ENCODE assay signal across 8 mouse cellular contexts in the genomic region with DNA sequence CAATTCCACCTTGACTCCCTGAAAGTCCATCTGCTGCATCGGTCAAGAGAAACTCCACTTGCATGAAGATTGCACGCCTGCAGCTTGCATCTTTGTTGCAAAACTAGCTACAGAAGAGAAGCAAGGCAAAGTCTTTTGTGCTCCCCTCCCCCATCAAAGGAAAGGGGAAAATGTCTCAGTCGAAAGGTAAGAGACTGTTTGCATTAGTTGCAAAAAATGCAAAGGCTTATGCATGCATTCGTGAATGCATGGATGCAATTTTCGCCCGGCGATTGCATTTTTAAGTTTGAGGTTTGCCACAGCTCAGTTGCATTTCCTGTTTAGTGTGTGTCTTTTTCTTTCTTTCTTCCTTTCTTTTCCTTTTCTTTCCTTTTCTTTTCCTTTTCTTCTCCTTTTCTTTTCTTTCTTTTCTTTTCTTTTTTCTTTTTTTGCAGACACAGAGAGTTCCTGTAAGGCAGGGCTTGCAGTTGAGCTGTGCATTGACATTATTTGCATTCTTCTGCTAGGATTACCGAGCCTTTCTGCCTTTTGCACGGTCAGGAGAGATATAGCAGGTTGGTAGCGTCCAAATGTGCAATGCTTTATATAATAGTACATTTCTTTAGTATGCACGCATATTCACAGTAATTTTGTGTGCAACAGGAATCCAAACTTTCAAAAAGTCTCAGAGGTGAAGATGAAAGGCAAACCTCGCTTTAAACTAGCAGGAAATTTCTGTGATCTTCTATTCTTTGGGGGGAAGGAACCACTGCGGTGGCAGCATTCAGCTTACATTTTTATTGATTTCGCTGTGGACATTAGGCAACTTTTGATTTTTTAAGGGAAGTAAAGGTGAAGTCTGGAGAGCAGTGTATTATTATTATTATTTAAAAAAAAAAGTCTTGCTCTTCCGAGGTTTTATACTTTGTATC. TPM values are rescaled to one million over a fixed set of nuclear protein-coding genes. Genes with fewer than 3 reads are reported as not detected.
DNase-seq lines count a peak whose midpoint lies in the region; ATAC-seq and TF ChIP-seq lines count a peak whose summit lies in the region.

No protein-coding gene starts in this region.

- 7% methylated on average over 15 of the region's 15 CpGs for WGBS in liver, adult 2 months
- 12% methylated on average over 15 of the region's 15 CpGs for WGBS in embryonic facial prominence, embryonic 10.5 days

- H3K27me3 ChIP-seq in liver, adult 2 months (ENCODE audit: control insufficient read depth, insufficient read depth, low read length), result no peaks in the 10 kb centered on the region
- H3K27me3 ChIP-seq in embryonic facial prominence, embryonic 10.5 days (replicated peaks; ENCODE audit: low read depth, poor library complexity, severe bottlenecking), result peaks cover 17% of the 10 kb centered on the region
- no peaks in the 10 kb centered on the region for H3K27me3 ChIP-seq in myocyte (ENCODE audit: control insufficient read depth, insufficient read depth, insufficient read length)

- TF ChIP-seq POLR2A in liver, adult 2 months (IDR thresholded peaks at IDR 0.05; ENCODE audit: extremely low read depth, insufficient read depth, low read length), result no peak
- TF ChIP-seq POLR2A in myocyte (IDR thresholded peaks at IDR 0.05; ENCODE audit: insufficient read length, low read depth), result no peak

- no peak for TF ChIP-seq CTCF in liver, adult 2 months (IDR thresholded peaks at IDR 0.05; ENCODE audit: low read depth, low read length)

- peaks cover 4% of the 10 kb centered on the region; the same call in 1 of the 2 replicates for H3K4me1 ChIP-seq in liver, adult 2 months (ENCODE audit: control insufficient read depth, insufficient read depth, low read length)
- H3K4me1 ChIP-seq in embryonic facial prominence, embryonic 10.5 days, result peaks cover 39% of the 10 kb centered on the region

- H3K36me3 ChIP-seq in liver, adult 2 months (ENCODE audit: control insufficient read depth, insufficient read depth, low read length), result no peaks in the 10 kb centered on the region; the same call in 1 of the 2 replicates
- peaks cover 7% of the 10 kb centered on the region for H3K36me3 ChIP-seq in embryonic facial prominence, embryonic 10.5 days (replicated peaks)
- no peaks in the 10 kb centered on the region for H3K36me3 ChIP-seq in myocyte (ENCODE audit: control insufficient read depth, insufficient read depth)

- no peaks in the 10 kb centered on the region for H3K9me3 ChIP-seq in embryonic facial prominence, embryonic 10.5 days

- peak overlapping the region; percentile 95 for H3K4me2 ChIP-seq in myocyte (ENCODE audit: low read depth)

- peak overlapping the region; percentile 62 for H3K4me3 ChIP-seq in liver, adult 2 months (ENCODE audit: insufficient read depth, low read depth, low read length)
- H3K4me3 ChIP-seq in embryonic facial prominence, embryonic 10.5 days, result peak overlapping the region; percentile 74
- H3K4me3 ChIP-seq in myocyte, result peak overlapping the region; percentile 25

- H3ac ChIP-seq in myocyte (ENCODE audit: control insufficient read depth, insufficient read length), result no peak overlapping the region

- H3K9ac ChIP-seq in liver, adult 2 months (ENCODE audit: low read depth, low read length), result peak overlapping the region; percentile 9; the same call in 1 of the 2 replicates

- no peak overlapping the region for H3K27ac ChIP-seq in liver, adult 2 months (replicated peaks; ENCODE audit: insufficient read depth, low read depth, low read length)
- peak overlapping the region; percentile 88 for H3K27ac ChIP-seq in embryonic facial prominence, embryonic 10.5 days (replicated peaks)

- H3K79me2 ChIP-seq in liver, adult 2 months (ENCODE audit: control insufficient read depth, insufficient read depth, low read length), result no peaks in the 10 kb centered on the region; the same call in 1 of the 2 replicates
- no peaks in the 10 kb centered on the region for H3K79me2 ChIP-seq in myocyte (ENCODE audit: control insufficient read depth, insufficient read depth)

- peak; percentile 18 for ATAC-seq in inflammation-experienced regulatory T-cells, adult 6 months

- DNase-seq in liver, adult 2 months (ENCODE audit: extremely low read depth, low read depth, low spot score), result no peak
- no peak for DNase-seq in liver
- no peak for DNase-seq in embryonic facial prominence, embryonic 10.5 days (ENCODE audit: low spot score)
- DNase-seq in right cerebral cortex, postnatal 4 days, result no peak
- no peak for DNase-seq in urinary bladder, adult 2 months (ENCODE audit: low spot score)
- no peak for DNase-seq in layer of hippocampus, postnatal 36 days

TF ChIP-seq in myocyte, 11 proteins besides CTCF, POLR2A, EP300 and RAD21:
- TF ChIP-seq CEBPB (IDR thresholded peaks at IDR 0.05; ENCODE audit: insufficient read depth, poor library complexity, severe bottlenecking) (peak; percentile 17; the same call in 1 of the 2 replicates), SRF (IDR thresholded peaks at IDR 0.05; ENCODE audit: control insufficient read depth, insufficient read length, low read depth) (no peak), MYOD1 (IDR thresholded peaks at IDR 0.05; ENCODE audit: control insufficient read depth in 1 of 3, insufficient read length in 2 of 3, low read depth in 2 of 3) (no peak)

RNA-seq across cellular contexts. Expression of gene Map2k6, which starts 0.6 kb away (rescaled TPM):
- total RNA-seq in liver, adult 2 months (2014; rRNA removed), result 13.0 and 22.5 TPM in 2 replicates
- 2.0 and 2.8 TPM in 2 replicates for polyA plus RNA-seq in liver, adult 2 months (2012; rRNA removed)
- 43.9 and 46.4 TPM in 2 replicates for polyA plus RNA-seq in embryonic facial prominence, embryonic 10.5 days (2016; fragmentation: Nextera tagmentation; extraction: Ambion mirVana)
- polyA plus RNA-seq in inflammation-experienced regulatory T-cells, adult 6 months (2017; shearing (Covaris generic)), result 1 to 10 TPM; 6.1 to 8.3 (median 6.5) TPM
- 2.9 TPM for polyA plus RNA-seq in myocyte (2012; fragmentation: generic; extraction: Trizol)
- polyA plus RNA-seq in urinary bladder, adult 2 months (2012; rRNA removed), result 8.4 and 9.0 TPM in 2 replicates
- 10 to 100 TPM; 32.4 to 35.5 TPM for total RNA-seq in layer of hippocampus, postnatal 36 days (2021)
